ENCODE assay signal across 8 mouse cellular contexts in the genomic region with DNA sequence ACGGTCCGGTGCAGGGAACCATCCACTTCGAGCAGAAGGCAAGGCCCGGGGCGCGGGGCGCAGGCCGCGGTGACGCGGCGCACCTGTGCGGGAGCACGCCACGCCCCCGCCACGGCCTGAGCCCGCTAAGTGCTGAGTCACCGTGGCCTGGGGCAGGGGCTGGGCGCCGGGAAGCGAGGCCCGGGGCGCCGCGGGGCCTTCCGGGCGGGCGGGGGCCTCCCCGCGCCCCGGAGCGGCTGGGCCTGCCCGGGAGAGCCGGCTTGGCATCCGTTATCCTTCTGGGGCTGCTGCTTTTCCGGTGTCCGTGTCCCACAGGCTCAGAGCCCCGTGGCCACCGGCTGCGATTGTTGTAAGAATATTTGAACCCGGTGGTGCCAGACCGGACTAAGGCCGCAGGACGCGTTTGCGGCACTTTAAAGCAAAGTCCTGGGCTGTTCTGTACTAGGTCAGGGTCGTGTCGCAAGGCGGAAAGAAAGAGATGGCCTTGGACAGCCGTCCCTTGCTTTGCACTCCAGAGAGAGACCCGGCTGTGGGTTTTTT. TPM values are rescaled to one million over a fixed set of nuclear protein-coding genes. Genes with fewer than 3 reads are reported as not detected.
DNase-seq lines count a peak whose midpoint lies in the region; ATAC-seq and TF ChIP-seq lines count a peak whose summit lies in the region.

No protein-coding gene starts in this region.

- no peak for TF ChIP-seq EP300 in CH12.LX (IDR thresholded peaks at IDR 0.05; ENCODE audit: low read length)

- no peaks in the 10 kb centered on the region for H3K9me3 ChIP-seq in CH12.LX (replicated peaks; ENCODE audit: low read length)
- H3K9me3 ChIP-seq in heart, embryonic 11.5 days (replicated peaks; ENCODE audit: control insufficient read depth, low read length) = no peaks in the 10 kb centered on the region
- no peaks in the 10 kb centered on the region for H3K9me3 ChIP-seq in limb, embryonic 10.5 days (replicated peaks)
- no peaks in the 10 kb centered on the region for H3K9me3 ChIP-seq in midbrain, embryonic 13.5 days

- ATAC-seq in common myeloid progenitor, adult 5-6 weeks (replicated peaks; ENCODE audit: low read depth, poor library complexity, severe bottlenecking) = peak; percentile 10
- peak; percentile 88 for ATAC-seq in heart, embryonic 11.5 days (replicated peaks; ENCODE audit: insufficient number of reproducible peaks, low FRiP score, low TSS enrichment)
- peak; percentile 87 for ATAC-seq in midbrain, embryonic 13.5 days

- H3K36me3 ChIP-seq in CH12.LX (replicated peaks in 1 of 2; ENCODE audit: control insufficient read depth in 1 of 2, insufficient read depth in 1 of 2, low read length in 1 of 2) = peaks cover 26 to 35% of the 10 kb centered on the region in 2 experiments
- peaks cover 12% of the 10 kb centered on the region for H3K36me3 ChIP-seq in heart, embryonic 11.5 days (ENCODE audit: control insufficient read depth, insufficient read depth, low read length)
- peaks cover 34% of the 10 kb centered on the region for H3K36me3 ChIP-seq in limb, embryonic 10.5 days
- peaks cover 19% of the 10 kb centered on the region for H3K36me3 ChIP-seq in midbrain, embryonic 13.5 days

- H3K27ac ChIP-seq in CH12.LX (ENCODE audit: insufficient read depth, low read depth) = peak overlapping the region; percentile 69
- peak overlapping the region; percentile 95 for H3K27ac ChIP-seq in heart, embryonic 11.5 days (ENCODE audit: low read depth, low read length)
- H3K27ac ChIP-seq in limb, embryonic 10.5 days = peak overlapping the region; percentile 96
- H3K27ac ChIP-seq in midbrain, embryonic 13.5 days = peak overlapping the region; percentile 94

- H3K4me1 ChIP-seq in CH12.LX (ENCODE audit: control insufficient read depth in 1 of 2, insufficient read depth in 2 of 2) = peaks cover 6 to 24% of the 10 kb centered on the region in 2 experiments
- H3K4me1 ChIP-seq in heart, embryonic 11.5 days (ENCODE audit: control insufficient read depth, insufficient read depth, low read length) = peaks cover 6% of the 10 kb centered on the region
- H3K4me1 ChIP-seq in limb, embryonic 10.5 days = peaks cover 24% of the 10 kb centered on the region
- H3K4me1 ChIP-seq in midbrain, embryonic 13.5 days (replicated peaks) = peaks cover 32% of the 10 kb centered on the region

- in situ Hi-C loops in CH12.LX (cut with MboI; ENCODE audit: low pct_ligation_motif_present, low pct_unique_long_range_greater_than_20kb, low sequenced_read_pairs) = no loop called here

- 0% methylated on average over 36 of the region's 52 CpGs for WGBS in heart, embryonic 11.5 days (ENCODE audit: insufficient replicate concordance)
- 0% methylated on average over 52 of the region's 52 CpGs for WGBS in limb, embryonic 10.5 days
- WGBS in midbrain, embryonic 13.5 days = under 1% methylated on average over 50 of the region's 52 CpGs

- H3K9ac ChIP-seq in CH12.LX (ENCODE audit: insufficient read depth, low read depth) = peak overlapping the region; percentile 83
- peak overlapping the region; percentile 90 for H3K9ac ChIP-seq in heart, embryonic 11.5 days (ENCODE audit: low read depth, low read length)
- peak overlapping the region; percentile 95 for H3K9ac ChIP-seq in midbrain, embryonic 13.5 days (replicated peaks)

- peak overlapping the region; percentile 77 for H3K4me2 ChIP-seq in CH12.LX (ENCODE audit: insufficient read depth, low read depth, poor library complexity, severe bottlenecking)
- peak overlapping the region; percentile 84 for H3K4me2 ChIP-seq in heart, embryonic 11.5 days
- H3K4me2 ChIP-seq in midbrain, embryonic 13.5 days (replicated peaks) = peak overlapping the region; percentile 75

- peak overlapping the region; percentile 91 to 92 (median 92) for H3K4me3 ChIP-seq in CH12.LX (replicated peaks in 1 of 3; ENCODE audit: low read depth in 2 of 3, low read length in 2 of 3, poor library complexity in 1 of 3)
- H3K4me3 ChIP-seq in heart, embryonic 11.5 days (ENCODE audit: low read depth, low read length) = peak overlapping the region; percentile 91
- H3K4me3 ChIP-seq in limb, embryonic 10.5 days = peak overlapping the region; percentile 98
- H3K4me3 ChIP-seq in midbrain, embryonic 13.5 days (replicated peaks) = peak overlapping the region; percentile 78

- dilution Hi-C loops in CH12.LX (cut with MboI; ENCODE audit: extremely low pct_ligation_motif_present, extremely low pct_unique_long_range_greater_than_20kb, low sequenced_read_pairs) = no loop called here

- no peak for TF ChIP-seq RAD21 in CH12.LX (IDR thresholded peaks at IDR 0.05; ENCODE audit: low read depth, low read length)

- DNase-seq in gastrocnemius, postnatal 4 days (ENCODE audit: low spot score in 2 of 2) = peak; percentile 37 to 59
- no peak for DNase-seq in gastrocnemius, postnatal 25 days
- DNase-seq in CH12.LX (ENCODE audit: extremely low read depth) = no peak
- DNase-seq in limb, embryonic 10.5 days (ENCODE audit: low spot score) = no peak
- DNase-seq in spleen, postnatal 10 days (ENCODE audit: low spot score in 2 of 2) = no peak

- TF ChIP-seq POLR2A in CH12.LX (IDR thresholded peaks at IDR 0.05; ENCODE audit: low read depth, low read length) = no peak

- H3K79me2 ChIP-seq in CH12.LX (replicated peaks; ENCODE audit: control insufficient read depth, extremely low read depth, insufficient read depth, poor library complexity, severe bottlenecking) = peaks cover 38% of the 10 kb centered on the region

- TF ChIP-seq CTCF in CH12.LX (conservative IDR thresholded peaks at IDR 0.05 in 1 of 2, IDR thresholded peaks at IDR 0.05 in 1 of 2; ENCODE audit: low read depth in 2 of 2, low read length in 2 of 2) = no peak

- H3K27me3 ChIP-seq in CH12.LX (replicated peaks) = no peaks in the 10 kb centered on the region
- no peaks in the 10 kb centered on the region for H3K27me3 ChIP-seq in heart, embryonic 11.5 days (ENCODE audit: control insufficient read depth, insufficient read depth, low read length)
- no peaks in the 10 kb centered on the region for H3K27me3 ChIP-seq in limb, embryonic 10.5 days (ENCODE audit: low read depth, poor library complexity, severe bottlenecking)
- H3K27me3 ChIP-seq in midbrain, embryonic 13.5 days = 0 out of 2 replicates have a peak, but pooled peaks cover 3% of the 10 kb centered on the region

TF ChIP-seq in CH12.LX, 34 proteins besides CTCF, POLR2A, EP300 and RAD21:
- no peak for TF ChIP-seq TBP (conservative IDR thresholded peaks at IDR 0.05; ENCODE audit: low read depth, low read length)
- peak; percentile 56; the same call in 1 of the 2 replicates for TF ChIP-seq MAFK (IDR thresholded peaks at IDR 0.05; ENCODE audit: insufficient replicate concordance, low read length)
- TF ChIP-seq USF2 (conservative IDR thresholded peaks at IDR 0.05; ENCODE audit: low read depth, low read length) = no peak
- TF ChIP-seq ZNF384 (IDR thresholded peaks at IDR 0.05; ENCODE audit: low read depth, low read length) = no peak
- peak; percentile 2; the same call in 1 of the 2 replicates for TF ChIP-seq MEF2A (IDR thresholded peaks at IDR 0.05; ENCODE audit: borderline replicate concordance, low read depth, low read length)

RNA-seq across cellular contexts. Expression of gene Sod1, which starts 0.4 kb away (rescaled TPM):
- 100 to 1,000 TPM; 404 to 416 TPM for total RNA-seq in gastrocnemius, postnatal 4 days (2021)
- 100 to 1,000 TPM; 250 to 305 TPM for total RNA-seq in gastrocnemius, postnatal 25 days (2021)
- 632 and 634 TPM in 2 replicates for total RNA-seq in CH12.LX (2012; rRNA removed)
- 517 and 532 TPM in 2 replicates for total RNA-seq in CH12.LX (2014; rRNA removed)
- polyA plus RNA-seq in CH12.LX (2012; ENCODE audit: insufficient read length, low read depth) = 1,226 and 1,288 TPM in 2 replicates
- 776 and 837 TPM in 2 replicates for total RNA-seq in common myeloid progenitor, adult 5-6 weeks (2017)
- polyA plus RNA-seq in heart, embryonic 11.5 days (2014; fragmentation: Nextera tagmentation; extraction: Ambion mirVana) = 1,124 and 1,155 TPM in 2 replicates
- 1,367 and 1,406 TPM in 2 replicates for polyA plus RNA-seq in limb, embryonic 10.5 days (2016; fragmentation: Nextera tagmentation; extraction: Ambion mirVana)
- polyA plus RNA-seq in midbrain, embryonic 13.5 days (2015; fragmentation: Nextera tagmentation; extraction: Ambion mirVana) = 826 and 844 TPM in 2 replicates

Comparison
In these comparisons a context has a peak if more than half of its experiments do, and no peak if none do; other contexts are left out.
1. DNase-seq: peak in gastrocnemius, postnatal 4 days (2 of 2); none in gastrocnemius, postnatal 25 days (single experiment), CH12.LX (single experiment), limb, embryonic 10.5 days (single experiment) and spleen, postnatal 10 days (0 of 2).
2. ATAC-seq: peak in every context shown above with its lines; median percentile 88 in heart, embryonic 11.5 days; 87 in midbrain, embryonic 13.5 days; 10 in common myeloid progenitor, adult 5-6 weeks.
3. Peak in every context shown above with its lines, with median percentiles within 50 percentile points of each other: H3K27ac ChIP-seq, H3K4me2 ChIP-seq, H3K4me3 ChIP-seq and H3K9ac ChIP-seq.